Mouse (Mus musculus) neural tube, embryonic 12.5 days (tissue): ENCODE measurements around the gene Zfp580. TPM values are rescaled to one million over a fixed set of nuclear protein-coding genes. Genes with fewer than 3 reads are reported as not detected.
"Not testable (repeated sequence)": the region's sequence is repeated elsewhere in the genome, so short reads cannot be mapped to it uniquely, and the experiment has no call there.

Experiments used
- ATAC-seq: fragments of 200-750 bp; cut with Nextera tagmentation; 2 replicates; pipeline ENCODE4 v1.8.0; 2017; ENCODE audit warnings: low read depth, mild to moderate bottlenecking, moderate TSS enrichment, moderate library complexity; ENCODE audit not compliant: low FRiP score
- H3K27ac ChIP-seq: fragments of 300-500 bp; sonication (generic); 2 replicates; pipeline ENCODE4 v1.5.1; 2016
- H3K27me3 ChIP-seq: fragments of 300-500 bp; sonication (generic); replicated peaks from 2 replicates; pipeline ENCODE4 v1.6.1; 2016; ENCODE audit warnings: mild to moderate bottlenecking
- H3K36me3 ChIP-seq: fragments of 300-500 bp; sonication (generic); 2 replicates; pipeline ENCODE4 v1.6.1; 2016; ENCODE audit warnings: mild to moderate bottlenecking
- H3K4me1 ChIP-seq: fragments of 300-500 bp; sonication (generic); 2 replicates; pipeline ENCODE4 v1.6.1; 2016
- H3K4me2 ChIP-seq: fragments of 300-500 bp; sonication (generic); replicated peaks from 2 replicates; pipeline ENCODE4 v1.6.1; 2016; ENCODE audit warnings: mild to moderate bottlenecking
- H3K4me3 ChIP-seq: fragments of 300-500 bp; sonication (generic); 2 replicates; pipeline ENCODE4 v1.5.1; 2016
- H3K9ac ChIP-seq: fragments of 300-500 bp; sonication (generic); 2 replicates; pipeline ENCODE4 v1.6.1; 2016; ENCODE audit warnings: mild to moderate bottlenecking
- H3K9me3 ChIP-seq: fragments of 300-500 bp; sonication (generic); 2 replicates; pipeline ENCODE4 v1.6.1; 2016; ENCODE audit warnings: mild to moderate bottlenecking
- WGBS: fragments of 180-500 bp; shearing (Covaris S2); methylation state at CpG from one replicate; pipeline ENCODE4 v1.1.7; 2016; 5-methylcytosine and 5-hydroxymethylcytosine counted together
- polyA plus RNA-seq: library from polyadenylated mRNA; unstranded; fragments of >200 nt; fragmentation: Nextera tagmentation; extraction: Ambion mirVana; gene quantifications from 2 replicates; pipeline ENCODE4 v1.2.1, GENCODE M21; 2016

The Zfp580 gene
- polyA plus RNA-seq, 1 experiment from 2014 or later: 56.0 TPM

DNA sequence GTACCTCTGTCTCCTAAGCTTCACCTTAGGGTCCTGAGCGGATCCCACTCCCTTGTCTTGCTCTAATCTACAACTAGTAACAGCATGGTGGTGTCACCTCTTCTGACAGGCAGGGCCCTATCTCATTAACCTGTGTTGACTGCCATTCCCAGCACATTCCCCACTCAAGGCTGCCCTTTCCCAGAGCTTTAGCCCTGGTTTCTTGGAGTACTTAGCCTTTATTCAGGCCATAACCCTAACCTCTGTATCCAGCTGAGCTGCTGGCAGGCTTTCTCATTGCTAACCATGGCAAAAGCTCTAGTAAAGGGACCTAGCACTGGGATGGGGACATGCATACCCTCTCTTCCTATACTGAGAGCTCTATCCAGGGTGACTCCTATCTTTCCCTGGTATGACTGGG lies 7.3 kb downstream of the Zfp580 start:
- Histone ChIP-seq H3K4me3 (no peak overlapping the region), H3K27me3 (peaks cover 53% of the 10 kb centered on the region), H3K4me2 (no peak overlapping the region; the same call in 1 of the 2 replicates), H3K9me3 (no peaks in the 10 kb centered on the region), H3K36me3 (no peaks in the 10 kb centered on the region), H3K27ac (no peak overlapping the region), H3K9ac (no peak overlapping the region), H3K4me1 (peaks cover 32% of the 10 kb centered on the region)
- WGBS: 90% methylated on average over 1 of the region's 1 CpGs
- ATAC-seq: no peak

DNA sequence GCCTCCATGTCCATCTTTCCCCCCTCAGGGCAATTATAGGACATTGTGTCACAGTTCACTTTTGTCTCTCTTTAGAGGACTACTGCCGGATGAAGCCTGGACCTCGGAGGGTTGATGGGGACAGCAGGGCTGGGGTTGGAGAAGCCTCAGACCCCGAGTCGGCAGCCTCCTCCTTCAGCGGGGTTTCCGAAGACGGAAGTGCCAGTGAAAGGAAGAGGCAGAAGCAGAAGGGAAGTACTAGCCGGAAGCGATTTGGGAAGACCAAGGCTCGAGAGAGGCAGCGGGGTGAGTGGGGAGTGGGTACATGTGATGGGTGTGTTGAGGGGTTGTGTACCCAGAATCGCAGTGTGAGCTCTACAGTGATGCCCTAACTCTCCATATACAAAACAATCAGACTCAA lies 8.1 kb downstream of the Zfp580 start:
- H3K27me3 ChIP-seq: peaks cover 45% of the 10 kb centered on the region
- H3K4me3 ChIP-seq: no peak overlapping the region
- no peak overlapping the region for H3K27ac ChIP-seq
- H3K4me1 ChIP-seq: peaks cover 32% of the 10 kb centered on the region
- peak overlapping the region; percentile 86 for H3K4me2 ChIP-seq
- H3K36me3 ChIP-seq: no peaks in the 10 kb centered on the region
- WGBS: 93% methylated on average over 12 of the region's 12 CpGs
- ATAC-seq: no peak
- H3K9me3 ChIP-seq: no peaks in the 10 kb centered on the region
- H3K9ac ChIP-seq: peak overlapping the region; percentile 80; the same call in 1 of the 2 replicates

DNA sequence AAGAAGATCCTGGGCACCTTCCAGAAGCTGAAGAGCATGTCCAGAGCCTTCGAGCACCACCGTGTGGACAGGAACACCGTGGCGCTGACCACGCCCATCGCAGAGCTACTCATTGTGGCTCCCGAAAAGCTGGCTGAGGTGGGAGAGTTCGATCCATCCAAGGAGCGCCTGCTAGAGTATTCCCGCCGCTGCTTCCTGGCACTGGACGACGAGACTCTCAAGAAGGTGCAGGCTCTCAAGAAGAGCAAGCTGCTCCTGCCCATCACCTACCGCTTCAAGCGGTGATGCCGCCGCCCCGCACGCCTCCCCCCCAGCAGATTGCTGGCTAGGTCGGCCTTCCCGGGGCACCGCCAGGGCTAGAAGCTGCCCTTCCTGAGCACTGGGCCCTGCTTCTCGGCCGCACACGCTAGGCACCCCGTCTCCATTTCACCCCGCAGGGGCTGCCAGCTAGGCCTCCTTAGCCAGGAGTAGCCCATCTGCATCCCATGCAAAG lies 8.9 kb downstream of the Zfp580 start:
- Histone ChIP-seq H3K36me3 (no peaks in the 10 kb centered on the region), H3K9me3 (no peaks in the 10 kb centered on the region), H3K4me3 (peak overlapping the region; percentile 70), H3K4me2 (peak overlapping the region; percentile 86), H3K27me3 (peaks cover 36% of the 10 kb centered on the region), H3K9ac (peak overlapping the region; percentile 80), H3K27ac (peak overlapping the region; percentile 96), H3K4me1 (peaks cover 34% of the 10 kb centered on the region)
- ATAC-seq: no peak; the same call in 1 of the 2 replicates
- WGBS: 2% methylated on average over 27 of the region's 27 CpGs

DNA sequence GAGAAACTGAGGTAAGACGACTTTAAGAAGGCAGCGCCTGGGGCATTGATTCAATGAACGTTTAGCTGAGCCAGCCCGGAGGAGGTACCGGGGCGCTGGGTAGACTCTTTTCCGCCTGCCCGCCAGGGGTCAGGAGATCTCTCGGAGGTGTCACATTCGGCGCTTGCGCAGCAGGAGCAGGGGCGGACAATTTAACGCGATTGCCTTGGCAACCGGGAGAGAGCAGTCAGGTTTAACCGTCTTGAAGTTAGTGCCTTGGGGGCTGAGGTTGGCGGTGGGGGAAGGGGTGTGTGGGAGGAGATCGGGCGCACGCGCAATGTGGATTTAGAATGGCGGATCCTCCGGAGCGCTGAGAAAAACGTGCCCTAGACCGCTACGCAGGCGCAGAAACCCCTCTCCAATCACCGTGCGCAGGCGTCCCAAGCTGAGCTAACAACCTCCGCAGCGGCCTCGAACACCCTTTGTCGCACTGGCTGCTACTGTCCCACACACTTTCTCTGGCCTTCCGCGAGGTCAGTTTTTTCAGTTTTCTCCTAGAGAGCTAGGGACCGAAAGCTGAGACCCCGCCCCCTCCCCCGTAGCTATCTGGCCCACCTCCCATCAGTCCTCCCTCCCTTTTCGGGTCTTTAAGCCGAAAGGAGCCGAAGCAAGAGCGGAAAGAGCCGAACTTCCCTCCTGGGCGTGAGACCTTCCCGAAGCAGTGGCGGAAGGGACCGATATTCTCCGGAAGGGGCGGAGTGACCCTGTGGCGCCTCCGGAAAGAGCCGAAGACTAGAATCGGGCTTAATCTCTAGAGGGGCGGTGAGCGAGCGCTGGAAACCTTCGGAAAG lies 9.8 kb downstream of the Zfp580 start:
- Histone ChIP-seq H3K27me3 (peaks cover 28% of the 10 kb centered on the region), H3K4me1 (peaks cover 41% of the 10 kb centered on the region), H3K9me3 (no peaks in the 10 kb centered on the region), H3K36me3 (peaks cover 4% of the 10 kb centered on the region; the same call in 1 of the 2 replicates), H3K4me3 (peak overlapping the region; percentile 70), H3K9ac (peak overlapping the region; percentile 80), H3K4me2 (peak overlapping the region; percentile 86), H3K27ac (peak overlapping the region; percentile 96)
- ATAC-seq: peak; percentile 91
- under 1% methylated on average over 60 of the region's 60 CpGs for WGBS

DNA sequence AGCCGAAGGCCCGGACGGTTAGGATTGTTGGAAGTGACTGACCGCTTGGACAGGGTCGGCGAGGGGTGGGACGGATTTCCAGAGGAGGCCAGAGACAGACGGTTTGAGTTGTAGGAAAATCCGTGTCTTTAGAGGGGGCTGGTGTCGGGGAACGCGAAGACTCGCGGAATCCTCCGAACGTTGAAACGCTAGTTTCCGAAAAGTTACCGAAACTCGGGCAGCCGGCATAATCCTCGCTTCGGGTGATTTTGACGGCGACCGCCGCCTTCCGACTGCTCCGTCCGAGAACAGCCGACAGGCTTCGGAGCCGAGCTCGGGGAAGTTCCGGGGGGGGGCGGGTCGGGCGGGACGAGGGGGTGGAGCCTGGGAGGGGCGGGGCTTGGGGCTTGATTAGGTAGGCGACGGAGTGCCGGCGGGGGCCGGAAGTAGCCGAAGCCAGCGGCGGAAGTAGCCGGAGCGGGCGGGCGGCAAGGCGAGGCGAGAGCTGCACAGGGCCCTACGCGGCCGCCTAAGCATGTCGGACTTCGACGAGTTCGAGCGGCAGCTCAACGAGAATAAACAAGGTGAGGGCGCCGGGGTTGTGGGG lies 10.5 kb downstream of the Zfp580 start, which contains the start of gene U2af2:
Gene U2af2 (plus strand): TSS at position 370 of the 586 bp plus-strand sequence.
- H3K27ac ChIP-seq: peak within 1 kb of the TSS; percentile 96
- H3K4me3 ChIP-seq: peak within 1 kb of the TSS; percentile 70
- peaks cover 20% of the 10 kb centered on the region for H3K27me3 ChIP-seq
- H3K36me3 ChIP-seq: peaks cover 11% of the 10 kb centered on the region
- ATAC-seq: peak; percentile 85
- peak within 1 kb of the TSS; percentile 80 for H3K9ac ChIP-seq
- H3K4me2 ChIP-seq: peak within 1 kb of the TSS; percentile 86
- H3K4me1 ChIP-seq: peaks cover 36% of the 10 kb centered on the region
- no peaks in the 10 kb centered on the region for H3K9me3 ChIP-seq
- under 1% methylated on average over 63 of the region's 65 CpGs for WGBS

DNA sequence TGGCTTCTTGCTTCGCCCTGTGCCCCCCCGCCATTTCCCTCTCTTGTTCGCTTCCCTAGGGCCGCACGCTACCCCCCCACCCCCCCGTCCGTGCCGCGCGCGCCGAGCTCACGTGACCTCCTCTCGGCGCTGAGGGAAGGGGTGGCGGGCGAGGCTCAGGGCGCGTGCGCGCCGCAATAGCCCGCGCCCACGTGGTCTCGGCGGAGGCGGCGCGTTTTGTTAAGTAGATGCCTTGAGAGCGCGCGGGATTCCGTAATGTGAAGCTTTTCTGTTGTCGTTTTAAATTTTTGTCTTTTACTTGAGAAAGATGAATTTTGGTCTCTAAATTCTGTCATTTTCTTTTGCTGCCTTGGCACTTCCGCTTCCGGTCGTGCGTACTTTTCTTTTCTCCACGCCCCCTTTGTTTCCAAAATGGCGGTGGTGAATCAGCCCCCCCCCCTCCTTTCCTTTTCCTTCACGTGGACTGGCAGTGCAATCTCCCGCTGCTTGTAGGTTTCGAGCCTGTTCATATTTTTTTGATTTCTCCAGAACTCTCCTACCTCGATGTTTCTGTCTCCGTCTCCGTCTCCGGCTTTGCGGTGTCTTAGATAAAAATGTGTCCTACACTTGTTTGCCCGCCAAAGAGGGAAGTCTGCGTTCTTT lies 11.1 kb downstream of the Zfp580 start:
- H3K4me2 ChIP-seq: peak overlapping the region; percentile 86
- H3K4me3 ChIP-seq: peak overlapping the region; percentile 70
- ATAC-seq: peak; percentile 43
- H3K9me3 ChIP-seq: no peaks in the 10 kb centered on the region
- WGBS: under 1% methylated on average over 48 of the region's 51 CpGs
- H3K27me3 ChIP-seq: peaks cover 14% of the 10 kb centered on the region
- H3K4me1 ChIP-seq: peaks cover 34% of the 10 kb centered on the region
- peaks cover 17% of the 10 kb centered on the region for H3K36me3 ChIP-seq
- H3K27ac ChIP-seq: peak overlapping the region; percentile 96
- peak overlapping the region; percentile 80 for H3K9ac ChIP-seq

DNA sequence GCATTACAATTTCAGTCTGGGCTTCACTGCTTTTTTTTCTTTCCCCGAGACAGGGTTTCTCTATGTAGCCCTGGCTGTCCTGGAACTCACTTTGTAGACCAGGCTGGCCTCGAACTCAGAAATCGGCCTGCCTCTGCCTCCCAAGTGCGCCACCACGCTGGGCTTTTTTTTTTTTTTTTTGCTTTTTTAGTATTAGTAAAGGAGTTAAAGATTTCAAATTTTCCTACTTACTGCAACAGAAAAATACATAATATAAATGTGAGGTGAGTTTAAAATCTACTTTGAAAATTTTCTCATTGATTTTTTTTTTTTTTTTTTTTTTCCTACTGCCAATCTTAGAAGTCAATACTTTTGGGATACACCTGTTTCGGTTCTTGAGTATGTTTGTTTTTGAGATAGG lies 13.5 kb downstream of the Zfp580 start:
- Histone ChIP-seq H3K4me3 (no peak overlapping the region), H3K36me3 (peaks cover 41% of the 10 kb centered on the region), H3K9ac (no peak overlapping the region), H3K9me3 (no peaks in the 10 kb centered on the region), H3K27ac (no peak overlapping the region), H3K4me1 (peaks cover 26% of the 10 kb centered on the region), H3K27me3 (no peaks in the 10 kb centered on the region), H3K4me2 (no peak overlapping the region)
- 95% methylated on average over 6 of the region's 6 CpGs for WGBS
- no peak for ATAC-seq

DNA sequence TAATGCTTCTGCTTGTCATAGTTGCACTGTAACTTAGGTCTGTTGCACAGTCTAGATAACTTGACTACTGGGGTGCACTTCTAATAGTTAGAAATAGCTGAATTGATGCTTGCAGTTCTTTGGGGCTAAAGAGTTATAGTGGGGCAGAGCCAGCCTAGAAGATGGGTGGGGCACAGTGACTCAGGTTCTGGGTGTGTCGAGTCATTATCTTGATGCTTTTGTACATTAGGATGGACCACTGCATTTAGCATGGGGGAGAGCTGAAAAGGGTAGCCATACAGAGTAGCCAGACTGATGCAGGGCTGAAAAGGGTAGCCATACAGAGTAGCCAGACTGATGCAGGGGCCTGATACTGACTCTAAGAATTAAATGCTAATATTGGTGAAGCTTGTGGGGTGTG lies 22.2 kb downstream of the Zfp580 start:
- Histone ChIP-seq H3K36me3 (peaks cover 95% of the 10 kb centered on the region), H3K27ac (no peak overlapping the region), H3K9ac (no peak overlapping the region), H3K9me3 (no peaks in the 10 kb centered on the region), H3K4me1 (no peaks in the 10 kb centered on the region), H3K4me2 (no peak overlapping the region), H3K4me3 (no peak overlapping the region), H3K27me3 (no peaks in the 10 kb centered on the region)
- 90% methylated on average over 1 of the region's 1 CpGs for WGBS
- no peak for ATAC-seq

DNA sequence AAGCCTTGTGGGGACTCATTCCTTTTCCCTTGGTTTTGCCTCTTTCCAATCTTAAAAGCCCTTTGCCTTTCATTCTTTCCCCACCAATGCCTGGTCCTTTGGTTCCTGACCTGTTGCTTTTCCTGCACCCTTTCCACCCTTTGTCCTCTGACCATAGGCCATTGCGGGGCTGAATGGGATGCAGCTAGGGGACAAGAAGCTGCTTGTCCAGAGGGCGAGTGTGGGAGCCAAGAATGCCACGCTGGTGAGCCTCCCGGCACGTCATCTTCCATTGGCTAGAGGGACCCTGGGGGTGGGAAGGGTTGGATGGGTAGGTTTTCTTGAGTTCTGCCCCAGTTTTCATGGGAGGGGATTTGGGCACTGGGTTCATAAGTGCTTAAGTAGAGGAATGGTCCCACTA lies 23.6 kb downstream of the Zfp580 start:
- H3K4me3 ChIP-seq: no peak overlapping the region
- peaks cover 88% of the 10 kb centered on the region for H3K36me3 ChIP-seq
- no peak overlapping the region for H3K4me2 ChIP-seq
- no peaks in the 10 kb centered on the region for H3K27me3 ChIP-seq
- no peak overlapping the region for H3K9ac ChIP-seq
- H3K9me3 ChIP-seq: no peaks in the 10 kb centered on the region
- H3K27ac ChIP-seq: no peak overlapping the region
- no peaks in the 10 kb centered on the region for H3K4me1 ChIP-seq
- WGBS: 95% methylated on average over 5 of the region's 5 CpGs
- no peak for ATAC-seq

DNA sequence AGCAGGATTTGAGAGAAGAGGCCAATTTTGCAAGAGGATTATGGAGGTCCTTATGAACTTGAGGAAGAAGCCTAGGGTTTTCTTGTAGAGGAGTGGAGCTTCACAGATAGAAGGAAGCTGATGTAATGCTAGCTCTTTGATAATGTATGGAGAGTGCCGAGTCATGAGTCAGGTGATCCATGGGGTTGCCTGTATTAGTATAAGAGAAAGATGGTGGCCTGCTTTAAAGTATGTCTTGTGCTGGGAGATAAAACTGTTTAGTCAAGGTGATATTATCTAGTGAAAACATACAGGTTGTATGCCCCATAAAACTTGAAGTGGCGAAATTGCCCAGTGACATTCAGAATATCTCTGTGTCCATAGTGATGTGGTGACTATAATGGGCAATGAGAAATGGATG lies 25.6 kb downstream of the Zfp580 start:
- peaks cover 70% of the 10 kb centered on the region for H3K36me3 ChIP-seq
- H3K4me3 ChIP-seq: no peak overlapping the region
- no peak overlapping the region for H3K9ac ChIP-seq
- ATAC-seq: no peak
- no peaks in the 10 kb centered on the region for H3K9me3 ChIP-seq
- no peaks in the 10 kb centered on the region for H3K27me3 ChIP-seq
- no peak overlapping the region for H3K4me2 ChIP-seq
- peaks cover 12% of the 10 kb centered on the region for H3K4me1 ChIP-seq
- WGBS: 93% methylated on average over 2 of the region's 2 CpGs
- no peak overlapping the region for H3K27ac ChIP-seq

DNA sequence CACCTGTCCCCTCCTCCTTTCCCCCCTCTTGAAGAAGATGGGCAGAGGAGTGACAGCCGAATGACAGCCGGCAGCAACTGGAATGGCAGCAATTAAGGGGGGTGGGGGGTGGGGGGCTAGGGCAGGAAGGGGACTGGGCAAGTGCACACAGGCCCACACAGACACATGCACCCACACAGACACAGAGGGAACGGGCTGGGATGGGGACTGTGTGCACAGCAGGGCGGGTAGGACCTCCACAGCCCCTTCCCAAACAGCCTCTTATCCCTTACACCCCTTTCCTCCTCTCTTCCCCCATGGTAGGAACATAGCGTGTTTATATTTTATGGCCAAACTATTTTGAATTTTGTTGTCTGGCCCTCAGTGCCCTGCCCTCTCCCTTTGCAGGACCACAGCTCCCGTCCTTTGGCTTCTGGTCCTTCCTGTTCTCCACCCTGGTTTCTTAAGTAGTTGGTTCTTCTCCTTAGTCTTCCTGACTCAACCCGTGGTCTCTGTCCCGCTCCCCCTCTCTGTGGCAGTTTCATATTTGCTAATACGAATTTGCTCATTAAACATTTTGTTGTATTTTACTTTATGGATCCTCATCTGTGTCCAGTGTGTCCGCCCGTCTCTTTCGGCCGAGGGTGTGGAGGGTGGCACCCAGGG lies 28.1 kb downstream of the Zfp580 start:
- not testable (repeated sequence) for H3K27ac ChIP-seq, H3K9me3 ChIP-seq, H3K27me3 ChIP-seq
- peaks cover 51% of the 10 kb centered on the region for H3K36me3 ChIP-seq
- H3K9ac ChIP-seq: peak overlapping the region; percentile 98; the same call in 1 of the 2 replicates
- 51% methylated on average over 9 of the region's 13 CpGs for WGBS
- peak overlapping the region; percentile 73 for H3K4me2 ChIP-seq
- ATAC-seq: peak; percentile 57
- H3K4me1 ChIP-seq: peaks cover 13% of the 10 kb centered on the region
- H3K4me3 ChIP-seq: peak overlapping the region; percentile 98
